Mouse (Mus musculus) v-Abl transformed pro-B cells (cell line): ENCODE data around the gene Palm3.

Experiments used
- in situ Hi-C, 2 experiments: fragments of 400-800 bp; cut with MboI; formaldehyde crosslinking; loops; one replicate each; pipeline ENCODE4 v1.15.1; 2025; ENCODE audit not compliant: unreplicated experiment in 2 of 2

Gene Palm3

GRCm38 (mm10) chr8:84065037-84065436 lies 43.8 kb downstream of the Palm3 start, which contains the start of gene Gm10643:
Gm10643 (minus strand) TSS chr8:84065137.
- in situ Hi-C loops = no loop called here

GRCm38 (mm10) chr8:84065457-84066072 lies 44.3 kb downstream of the Palm3 start:
- in situ Hi-C loops = no loop called here

- in situ Hi-C loops = no loop called here
These were observed 45.1 kb downstream of the Palm3 start, which contains the start of gene Rfx1 for GRCm38 (mm10) chr8:84066291-84066930. Rfx1 (plus strand) TSS chr8:84066834.

GRCm38 (mm10) chr8:84067047-84067573 lies 45.8 kb downstream of the Palm3 start:
- in situ Hi-C loops = no loop called here

GRCm38 (mm10) chr8:84067911-84068310 lies 46.6 kb downstream of the Palm3 start:
- in situ Hi-C loops = no loop called here

- in situ Hi-C loops = no loop called here
These were observed 47.2 kb downstream of the Palm3 start for GRCm38 (mm10) chr8:84068316-84069035.

- in situ Hi-C loops = no loop called here
These were observed 47.9 kb downstream of the Palm3 start for GRCm38 (mm10) chr8:84069169-84069568.

GRCm38 (mm10) chr8:84069750-84070149 lies 48.5 kb downstream of the Palm3 start:
- in situ Hi-C loops = no loop called here

GRCm38 (mm10) chr8:84070241-84070640 lies 49.0 kb downstream of the Palm3 start:
- in situ Hi-C loops = no loop called here

GRCm38 (mm10) chr8:84070667-84071066 lies 49.4 kb downstream of the Palm3 start:
- in situ Hi-C loops = no loop called here

GRCm38 (mm10) chr8:84071921-84072320 lies 50.6 kb downstream of the Palm3 start:
- in situ Hi-C loops = no loop called here

- in situ Hi-C loops = no loop called here
These were observed 51.0 kb downstream of the Palm3 start for GRCm38 (mm10) chr8:84072321-84072720.

GRCm38 (mm10) chr8:84073230-84073976 lies 52.1 kb downstream of the Palm3 start:
- in situ Hi-C loops = no loop called here

GRCm38 (mm10) chr8:84076412-84076811 lies 55.1 kb downstream of the Palm3 start:
- in situ Hi-C loops = no loop called here

- in situ Hi-C loops = no loop called here
These were observed 55.6 kb downstream of the Palm3 start for GRCm38 (mm10) chr8:84076849-84077248.

- in situ Hi-C loops = no loop called here
These were observed 57.9 kb downstream of the Palm3 start for GRCm38 (mm10) chr8:84079206-84079605.
